Mouse (Mus musculus) CH12.LX (cell line): ENCODE results near the gene Kcnh2. TPM values are rescaled to one million over a fixed set of nuclear protein-coding genes. Genes with fewer than 3 reads are reported as not detected.

ENCODE experiments used
- DNase-seq: peaks from one replicate; pipeline ENCODE4 v3.0.0-alpha.2; 2013; ENCODE audit errors: extremely low read depth
- H3K27ac ChIP-seq: 2 replicates; pipeline ENCODE4 v1.5.1; 2012; ENCODE audit warnings: low read depth, mild to moderate bottlenecking, control low read depth, moderate library complexity; ENCODE audit not compliant: insufficient read depth
- H3K27me3 ChIP-seq: replicated peaks from 2 replicates; pipeline ENCODE3; 2012; ENCODE audit warnings: inconsistent platforms
- H3K36me3 ChIP-seq, 2 experiments: replicated peaks in 1 of 2; 2 replicates each; pipeline versions ENCODE3 to v1.6.1; 2012; ENCODE audit warnings: inconsistent platforms in 1 of 2, low read length in 1 of 2, mild to moderate bottlenecking in 1 of 2, mixed read lengths in 1 of 2, moderate library complexity in 1 of 2; ENCODE audit not compliant: control insufficient read depth in 1 of 2, insufficient read depth in 1 of 2
- H3K4me1 ChIP-seq, 2 experiments: 2 replicates each; pipeline ENCODE4 v1.6.1; 2012; ENCODE audit warnings: inconsistent platforms in 1 of 2, moderate library complexity in 1 of 2; ENCODE audit not compliant: insufficient read depth in 2 of 2, control insufficient read depth in 1 of 2
- H3K4me2 ChIP-seq: 2 replicates; pipeline ENCODE4 v1.6.1; 2012; ENCODE audit warnings: low read depth, mild to moderate bottlenecking, control low read depth; ENCODE audit not compliant: poor library complexity, insufficient read depth, severe bottlenecking
- H3K4me3 ChIP-seq, 3 experiments: fragments of 150-350 bp in 1 of 3; sonication (generic) in 1 of 3; replicated peaks in 1 of 3; 2 replicates each; pipeline versions ENCODE3 to v1.5.1; 2011 to 2012; ENCODE audit warnings: low read depth in 2 of 3, low read length in 2 of 3, mild to moderate bottlenecking in 2 of 3, moderate library complexity in 2 of 3, control low read depth in 1 of 3, improper control_type of control experiment in 1 of 3, inconsistent platforms in 1 of 3, mixed read lengths in 1 of 3; ENCODE audit not compliant: poor library complexity in 1 of 3
- H3K79me2 ChIP-seq: replicated peaks from 2 replicates; pipeline ENCODE4 v1.6.1; 2012; ENCODE audit warnings: mild to moderate bottlenecking, moderate library complexity; ENCODE audit not compliant: control insufficient read depth, poor library complexity, insufficient read depth, severe bottlenecking; ENCODE audit errors: extremely low read depth
- H3K9ac ChIP-seq: 2 replicates; pipeline ENCODE4 v1.6.1; 2012; ENCODE audit warnings: low read depth, mild to moderate bottlenecking, control low read depth, moderate library complexity; ENCODE audit not compliant: insufficient read depth
- H3K9me3 ChIP-seq: replicated peaks from 2 replicates; pipeline ENCODE3; 2012; ENCODE audit warnings: low read length, inconsistent platforms, mixed read lengths
- BHLHE40 ChIP-seq: IDR thresholded peaks from 2 replicates; pipeline ENCODE4 v1.6.1; 2011; ENCODE audit warnings: mild to moderate bottlenecking, low read depth, low read length, improper control_type of control experiment
- CHD2 ChIP-seq: IDR thresholded peaks from 2 replicates; pipeline ENCODE4 v1.6.1; 2011; ENCODE audit warnings: low read length, improper control_type of control experiment
- CTCF ChIP-seq, 2 experiments: IDR thresholded peaks in 1 of 2; conservative IDR thresholded peaks in 1 of 2; 2 replicates each; pipeline ENCODE4 v1.5.1; 2011 to 2012; ENCODE audit warnings: low read depth in 2 of 2, low read length in 2 of 2, improper control_type of control experiment in 1 of 2, inconsistent platforms in 1 of 2, mild to moderate bottlenecking in 1 of 2, moderate library complexity in 1 of 2
- EP300 ChIP-seq: IDR thresholded peaks from 2 replicates; pipeline ENCODE4 v1.6.1; 2011; ENCODE audit warnings: low read length, improper control_type of control experiment
- ETS1 ChIP-seq: conservative IDR thresholded peaks from 2 replicates; pipeline ENCODE4 v1.6.1; 2012; ENCODE audit warnings: low read depth, mild to moderate bottlenecking, inconsistent platforms, low read length, improper control_type of control experiment, moderate library complexity
- GABPA ChIP-seq: IDR thresholded peaks from 2 replicates; pipeline ENCODE4 v1.6.1; 2012; ENCODE audit warnings: low read depth, low read length, improper control_type of control experiment, inconsistent platforms; ENCODE audit not compliant: insufficient replicate concordance
- HCFC1 ChIP-seq: IDR thresholded peaks from 2 replicates; pipeline ENCODE4 v1.6.1; 2012; ENCODE audit warnings: low read depth, mild to moderate bottlenecking, inconsistent platforms, low read length, improper control_type of control experiment
- IRF4 ChIP-seq: IDR thresholded peaks from 2 replicates; pipeline ENCODE4 v1.6.1; 2014; ENCODE audit warnings: low read depth, mild to moderate bottlenecking, inconsistent platforms, low read length, improper control_type of control experiment
- JUN ChIP-seq: IDR thresholded peaks from 2 replicates; pipeline ENCODE4 v1.6.1; 2011; ENCODE audit warnings: low read depth, mild to moderate bottlenecking, low read length, improper control_type of control experiment, moderate library complexity; ENCODE audit not compliant: insufficient read depth
- MAX ChIP-seq: IDR thresholded peaks from 2 replicates; pipeline ENCODE4 v1.6.1; 2011; ENCODE audit warnings: low read length, improper control_type of control experiment
- MAZ ChIP-seq: IDR thresholded peaks from 2 replicates; pipeline ENCODE4 v1.6.1; 2012; ENCODE audit warnings: low read depth, mild to moderate bottlenecking, inconsistent platforms, low read length, improper control_type of control experiment, moderate library complexity
- MXI1 ChIP-seq: IDR thresholded peaks from 2 replicates; pipeline ENCODE4 v1.6.1; 2011; ENCODE audit warnings: mild to moderate bottlenecking, low read depth, low read length, improper control_type of control experiment
- MYC ChIP-seq: IDR thresholded peaks from 2 replicates; pipeline ENCODE4 v1.6.1; 2011; ENCODE audit warnings: low read depth, mild to moderate bottlenecking, improper control_type of control experiment, low read length
- POLR2AphosphoS2 ChIP-seq: IDR thresholded peaks from 2 replicates; pipeline ENCODE4 v1.6.1; 2011; ENCODE audit warnings: low read depth, low read length, improper control_type of control experiment
- RCOR1 ChIP-seq: conservative IDR thresholded peaks from 2 replicates; pipeline ENCODE4 v1.6.1; 2012; ENCODE audit warnings: low read depth, mild to moderate bottlenecking, inconsistent platforms, low read length, improper control_type of control experiment
- UBTF ChIP-seq: IDR thresholded peaks from 2 replicates; pipeline ENCODE4 v1.6.1; 2012; ENCODE audit warnings: low read depth, mild to moderate bottlenecking, inconsistent platforms, low read length, improper control_type of control experiment, moderate library complexity
- USF1 ChIP-seq: IDR thresholded peaks from 2 replicates; pipeline ENCODE4 v1.6.1; 2014; ENCODE audit warnings: low read depth, mild to moderate bottlenecking, inconsistent platforms, low read length, improper control_type of control experiment
- USF2 ChIP-seq: conservative IDR thresholded peaks from 2 replicates; pipeline ENCODE4 v1.6.1; 2011; ENCODE audit warnings: low read depth, low read length, improper control_type of control experiment
- ZKSCAN1 ChIP-seq: IDR thresholded peaks from 2 replicates; pipeline ENCODE4 v1.6.1; 2012; ENCODE audit warnings: low read depth, inconsistent platforms, low read length, improper control_type of control experiment, borderline replicate concordance
- ZMIZ1 ChIP-seq: IDR thresholded peaks from 2 replicates; pipeline ENCODE4 v1.6.1; 2012; ENCODE audit warnings: low read depth, mild to moderate bottlenecking, inconsistent platforms, low read length, improper control_type of control experiment
- ZNF384 ChIP-seq: IDR thresholded peaks from 2 replicates; pipeline ENCODE4 v1.6.1; 2012; ENCODE audit warnings: low read depth, low read length, improper control_type of control experiment, inconsistent platforms
- dilution Hi-C: fragments of 300-500 bp; cut with MboI; formaldehyde crosslinking; loops from 2 replicates; pipeline ENCODE4 v1.14.3; 2020; ENCODE audit warnings: low sequenced_read_pairs; ENCODE audit not compliant: extremely low pct_unique_long_range_greater_than_20kb, extremely low pct_ligation_motif_present
- in situ Hi-C: fragments of 300-500 bp; cut with MboI; formaldehyde crosslinking; loops from 3 replicates; pipeline ENCODE4 v1.14.3; 2019; ENCODE audit warnings: low sequenced_read_pairs, low pct_ligation_motif_present, low pct_unique_long_range_greater_than_20kb, mixed read lengths
- polyA plus RNA-seq: library from polyadenylated mRNA; unstranded; fragments of >175 nt; gene quantifications from 2 replicates; pipeline ENCODE4 v1.2.1, GENCODE M21; 2012; ENCODE audit warnings: low read depth; ENCODE audit not compliant: insufficient read length
- total RNA-seq, 2 experiments: library from RNA; depleted of rRNA; stranded (reverse); fragments of 300-350 nt in 1 of 2; fragments of >200 nt in 1 of 2; gene quantifications; 2 replicates each; pipeline ENCODE4 v1.2.3; 2012 to 2014

Gene Kcnh2
- total and polyA plus RNA-seq, 3 experiments, result 0.30 to 2.8 (median 0.59) TPM

- H3K9ac ChIP-seq, result no peak overlapping the region
- TF ChIP-seq POLR2AphosphoS2, result no peak
- no peaks in the 10 kb centered on the region for H3K9me3 ChIP-seq
- H3K4me2 ChIP-seq, result no peak overlapping the region
- DNase-seq, result no peak
- no peak overlapping the region for H3K4me3 ChIP-seq
- no peak overlapping the region for H3K27ac ChIP-seq
- in situ Hi-C loops, result loop anchor here (10.0 kb wide), 1 partner anchor 105 kb away; no protein-coding TSS in a partner anchor
- H3K36me3 ChIP-seq, result no peaks in the 10 kb centered on the region
- dilution Hi-C loops, result no loop called here
- peaks cover 63% of the 10 kb centered on the region for H3K27me3 ChIP-seq
- H3K79me2 ChIP-seq, result no peaks in the 10 kb centered on the region
- no peaks in the 10 kb centered on the region for H3K4me1 ChIP-seq
Measured at GRCm38 (mm10) chr5:24369767-24370166, 18.4 kb upstream of the Kcnh2 start.

DNA sequence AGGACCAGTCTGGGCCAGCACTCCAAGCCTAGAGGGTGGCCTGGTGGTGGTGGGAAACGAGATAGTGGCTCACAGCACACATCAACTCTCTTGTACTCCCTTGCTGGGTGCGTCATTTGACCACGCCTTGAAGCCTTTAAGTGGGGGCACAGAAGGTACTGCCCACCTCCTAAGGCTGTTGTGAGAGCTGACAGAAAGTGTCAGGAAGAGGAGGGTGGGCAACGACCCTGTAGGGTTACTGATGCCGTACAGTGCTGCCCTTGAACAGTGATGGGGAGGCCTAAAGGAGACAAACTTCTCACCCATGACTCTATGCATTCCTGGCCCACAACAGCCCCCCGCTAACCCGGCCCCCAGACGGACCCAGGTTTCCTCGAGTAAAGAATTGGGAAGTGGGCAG is 15.0 kb upstream of the Kcnh2 start:
- no peak overlapping the region for H3K9ac ChIP-seq
- H3K4me1 ChIP-seq, result peaks cover 0 to 2% of the 10 kb centered on the region in 2 experiments; a peak in 2 of 4 replicates
- TF ChIP-seq JUN (no peak), GABPA (no peak), USF2 (no peak), MYC (no peak), IRF4 (no peak)
- in situ Hi-C loops (loop anchor here (10.0 kb wide), 1 partner anchor 102 kb away; no protein-coding TSS in a partner anchor), dilution Hi-C loops (no loop called here)
- H3K9me3 ChIP-seq, result peaks cover 5% of the 10 kb centered on the region
- no peaks in the 10 kb centered on the region for H3K36me3 ChIP-seq
- no peaks in the 10 kb centered on the region for H3K79me2 ChIP-seq
- no peak overlapping the region for H3K4me3 ChIP-seq
- no peak overlapping the region for H3K4me2 ChIP-seq
- peaks cover 83% of the 10 kb centered on the region for H3K27me3 ChIP-seq
- H3K27ac ChIP-seq, result no peak overlapping the region
- DNase-seq, result no peak

DNA sequence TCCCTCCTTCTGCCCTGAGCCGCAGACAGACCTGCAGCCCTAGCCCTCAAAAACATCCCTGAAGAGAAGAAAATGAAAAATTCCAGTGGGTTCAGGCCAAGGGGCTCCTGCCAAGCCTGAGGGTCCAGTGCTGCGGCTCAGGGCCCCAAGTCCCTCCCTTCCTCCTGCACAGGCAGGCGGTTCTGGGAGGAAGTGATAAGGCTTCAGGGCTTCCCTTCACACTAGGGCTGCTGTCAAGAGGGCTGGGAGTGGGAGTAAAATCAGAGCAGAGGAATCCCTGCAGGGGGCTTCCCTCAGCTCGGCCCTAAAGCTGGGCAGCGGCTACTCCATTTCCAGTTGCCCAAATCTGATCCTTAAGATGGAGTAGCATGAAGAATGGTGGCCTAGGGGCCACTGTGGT is 14.1 kb upstream of the Kcnh2 start:
- TF ChIP-seq MAX (no peak), ZMIZ1 (no peak), RCOR1 (no peak), ZKSCAN1 (no peak), USF1 (no peak), ZNF384 (no peak), USF2 (no peak), JUN (no peak), MAZ (no peak), CTCF (conservative IDR thresholded peaks at IDR 0.05 in 1 of 2, IDR thresholded peaks at IDR 0.05 in 1 of 2; ENCODE audit: low read depth in 2 of 2, low read length in 2 of 2) (no peak), GABPA (no peak), MXI1 (no peak), EP300 (no peak), UBTF (no peak), ETS1 (no peak), HCFC1 (no peak), BHLHE40 (no peak), CHD2 (no peak)
- no peak for DNase-seq
- H3K4me1 ChIP-seq, result peaks cover 0 to 9% of the 10 kb centered on the region in 2 experiments; a peak in 2 of 4 replicates
- no peak overlapping the region for H3K27ac ChIP-seq
- no peak overlapping the region for H3K4me2 ChIP-seq
- no peaks in the 10 kb centered on the region for H3K79me2 ChIP-seq
- in situ Hi-C loops (loop anchor here (10.0 kb wide), 1 partner anchor 101 kb away; no protein-coding TSS in a partner anchor), dilution Hi-C loops (no loop called here)
- H3K9me3 ChIP-seq, result peaks cover 5% of the 10 kb centered on the region
- no peak overlapping the region for H3K4me3 ChIP-seq
- H3K9ac ChIP-seq, result no peak overlapping the region
- no peaks in the 10 kb centered on the region for H3K36me3 ChIP-seq
- H3K27me3 ChIP-seq, result peaks cover 80% of the 10 kb centered on the region
